Mouse (Mus musculus) C2C12 (cell line): ENCODE data around the gene Cpne4. TPM values are rescaled to one million over a fixed set of nuclear protein-coding genes. Genes with fewer than 3 reads are reported as not detected.

Experiments
- H3K27me3 ChIP-seq: one replicate; pipeline ENCODE4 v1.6.1; 2011; ENCODE audit not compliant: control insufficient read depth, insufficient read depth, insufficient read length
- H3K36me3 ChIP-seq: one replicate; pipeline ENCODE4 v1.6.1; 2011; ENCODE audit not compliant: control insufficient read depth, insufficient read depth
- H3K4me3 ChIP-seq: one replicate; pipeline ENCODE4 v1.5.1; 2011; ENCODE audit warnings: mild to moderate bottlenecking, control low read depth; ENCODE audit not compliant: poor library complexity, insufficient read depth, severe bottlenecking
- H3K79me2 ChIP-seq: one replicate; pipeline ENCODE4 v1.6.1; 2011; ENCODE audit not compliant: control insufficient read depth, insufficient read depth
- H3K79me3 ChIP-seq: one replicate; pipeline ENCODE4 v1.6.1; 2011; ENCODE audit warnings: low read depth, control low read depth
- H3ac ChIP-seq: one replicate; pipeline ENCODE3; 2011; ENCODE audit warnings: low read depth; ENCODE audit not compliant: control insufficient read depth, insufficient read length
- CEBPB ChIP-seq: IDR thresholded peaks from one replicate; pipeline ENCODE4 v1.6.1; 2011; ENCODE audit warnings: low read depth, mild to moderate bottlenecking, control low read depth, moderate library complexity
- CTCF ChIP-seq: IDR thresholded peaks from one replicate; pipeline ENCODE4 v1.5.1; 2011; ENCODE audit not compliant: control insufficient read depth, insufficient read depth, insufficient read length
- FOSL1 ChIP-seq: IDR thresholded peaks from one replicate; pipeline ENCODE4 v1.8.0; 2011; ENCODE audit warnings: mild to moderate bottlenecking, low read length; ENCODE audit not compliant: poor library complexity, insufficient read depth, severe bottlenecking
- MAX ChIP-seq: IDR thresholded peaks from one replicate; pipeline ENCODE4 v1.6.1; 2011; ENCODE audit warnings: mild to moderate bottlenecking, control low read depth
- MYOD1 ChIP-seq: IDR thresholded peaks from one replicate; pipeline ENCODE4 v1.6.1; 2011; ENCODE audit warnings: low read depth; ENCODE audit not compliant: control insufficient read depth, insufficient read length
- MYOG ChIP-seq: IDR thresholded peaks from one replicate; pipeline ENCODE4 v1.6.1; 2011; ENCODE audit not compliant: control insufficient read depth, insufficient read length; ENCODE audit errors: extremely low read depth
- USF1 ChIP-seq: IDR thresholded peaks from one replicate; pipeline ENCODE4 v1.6.1; 2011; ENCODE audit warnings: low read depth, mild to moderate bottlenecking, control low read depth, moderate library complexity
- polyA plus RNA-seq: library from polyadenylated mRNA; unstranded; fragments of >200 nt; fragmentation: generic; extraction: Trizol; gene quantifications from one replicate; pipeline ENCODE4 v1.2.1, GENCODE M21; 2012; ENCODE audit warnings: missing spikeins

Gene Cpne4
- polyA plus RNA-seq, 1 experiment, result not detected

DNA sequence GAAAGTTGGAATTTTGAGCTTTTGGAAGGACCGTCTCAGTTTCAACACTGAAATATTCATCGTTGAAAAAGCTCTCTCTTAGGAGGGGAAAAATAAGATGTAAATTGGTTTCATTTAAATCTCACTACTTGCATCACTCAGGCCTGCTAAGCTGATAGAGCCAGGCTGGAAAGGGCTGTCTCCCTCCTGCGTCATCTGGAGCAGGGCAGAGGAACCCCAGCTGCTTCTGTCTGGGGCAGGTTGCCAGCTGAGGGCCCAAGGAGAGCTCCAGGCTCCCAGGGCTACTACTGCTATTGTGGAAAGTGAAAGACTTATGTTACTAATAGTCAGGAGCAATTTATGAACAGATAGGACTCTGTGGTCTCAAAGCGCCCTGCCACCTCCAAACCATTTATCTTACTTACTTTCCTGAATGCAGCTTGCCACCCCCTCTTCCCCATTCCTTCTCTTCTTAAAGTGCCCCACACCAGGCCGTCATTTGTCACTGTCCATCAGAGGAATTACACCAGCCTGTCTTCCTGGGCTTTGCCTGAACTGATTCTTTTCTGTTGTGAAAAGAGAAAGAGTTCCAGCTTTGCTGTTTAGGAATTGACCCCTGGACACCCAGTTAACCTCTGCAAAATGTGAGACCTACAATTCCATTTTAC is 99.4 kb downstream of the Cpne4 start:
- Histone ChIP-seq H3K79me3 (no peaks in the 10 kb centered on the region), H3K79me2 (no peaks in the 10 kb centered on the region), H3K36me3 (no peaks in the 10 kb centered on the region), H3K4me3 (no peak overlapping the region), H3K27me3 (no peaks in the 10 kb centered on the region), H3ac (no peak overlapping the region)
- TF ChIP-seq CEBPB (no peak), MYOD1 (no peak), USF1 (no peak), FOSL1 (no peak), MYOG (no peak), MAX (no peak), CTCF (no peak)

- TF ChIP-seq FOSL1 (no peak), MAX (no peak), CEBPB (no peak), MYOG (no peak), CTCF (no peak), USF1 (no peak), MYOD1 (no peak)
- Histone ChIP-seq H3K4me3 (no peak overlapping the region), H3K79me2 (no peaks in the 10 kb centered on the region), H3K27me3 (no peaks in the 10 kb centered on the region), H3K79me3 (no peaks in the 10 kb centered on the region), H3ac (no peak overlapping the region), H3K36me3 (no peaks in the 10 kb centered on the region)
These were observed 105.7 kb downstream of the Cpne4 start for GRCm38 (mm10) chr9:104652691-104653261.

DNA sequence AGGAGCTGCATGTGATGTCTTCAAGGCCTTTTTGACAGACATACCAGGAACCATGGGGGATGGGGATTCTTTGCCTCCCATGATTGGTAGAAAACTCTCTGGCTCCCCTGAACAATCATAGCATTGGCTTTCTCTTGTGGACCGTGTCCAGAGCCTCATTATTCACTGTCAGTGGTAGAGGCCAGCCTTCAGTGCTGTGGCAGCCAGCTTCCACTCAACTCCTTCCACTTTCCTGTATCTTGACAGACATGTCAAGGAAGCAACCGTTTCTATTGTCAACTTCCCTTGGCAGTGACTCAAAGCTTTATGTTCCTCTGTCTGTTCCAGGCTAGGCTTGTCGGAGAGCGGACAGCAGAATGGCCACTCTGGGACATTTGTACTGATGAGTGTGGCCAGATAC is 112.7 kb downstream of the Cpne4 start:
- no peaks in the 10 kb centered on the region for H3K79me3 ChIP-seq
- no peaks in the 10 kb centered on the region for H3K79me2 ChIP-seq
- H3K4me3 ChIP-seq, result no peak overlapping the region
- no peak for TF ChIP-seq CTCF
- TF ChIP-seq MYOD1, result no peak
- no peak for TF ChIP-seq MYOG
- TF ChIP-seq FOSL1, result no peak
- no peak for TF ChIP-seq MAX
- no peak for TF ChIP-seq CEBPB
- no peak for TF ChIP-seq USF1
- no peaks in the 10 kb centered on the region for H3K36me3 ChIP-seq
- H3K27me3 ChIP-seq, result no peaks in the 10 kb centered on the region
- no peak overlapping the region for H3ac ChIP-seq

DNA sequence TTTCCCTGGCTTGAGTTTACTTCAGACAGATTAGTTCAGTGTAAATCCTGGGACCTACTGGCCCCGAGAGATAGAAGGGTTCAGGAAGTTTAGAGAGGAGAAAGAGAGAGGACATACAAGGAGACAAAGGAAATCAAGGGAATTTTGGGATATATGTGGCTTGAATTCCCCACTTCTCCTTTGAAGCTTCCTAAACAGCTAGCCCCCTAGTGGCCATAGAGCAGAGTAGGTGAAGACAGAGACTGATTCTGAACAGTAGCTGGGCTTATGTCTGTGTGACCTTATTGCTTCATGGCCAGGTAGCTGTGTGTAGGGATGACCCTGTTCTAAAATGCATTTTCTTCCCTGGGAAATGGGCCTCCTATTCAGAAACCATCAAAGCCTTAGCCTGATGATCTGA is 129.6 kb downstream of the Cpne4 start:
- Histone ChIP-seq H3K79me2 (no peaks in the 10 kb centered on the region), H3K79me3 (no peaks in the 10 kb centered on the region), H3ac (no peak overlapping the region), H3K27me3 (no peaks in the 10 kb centered on the region), H3K4me3 (no peak overlapping the region), H3K36me3 (no peaks in the 10 kb centered on the region)
- TF ChIP-seq CTCF (no peak), FOSL1 (no peak), MYOG (no peak), MYOD1 (no peak), CEBPB (no peak)

DNA sequence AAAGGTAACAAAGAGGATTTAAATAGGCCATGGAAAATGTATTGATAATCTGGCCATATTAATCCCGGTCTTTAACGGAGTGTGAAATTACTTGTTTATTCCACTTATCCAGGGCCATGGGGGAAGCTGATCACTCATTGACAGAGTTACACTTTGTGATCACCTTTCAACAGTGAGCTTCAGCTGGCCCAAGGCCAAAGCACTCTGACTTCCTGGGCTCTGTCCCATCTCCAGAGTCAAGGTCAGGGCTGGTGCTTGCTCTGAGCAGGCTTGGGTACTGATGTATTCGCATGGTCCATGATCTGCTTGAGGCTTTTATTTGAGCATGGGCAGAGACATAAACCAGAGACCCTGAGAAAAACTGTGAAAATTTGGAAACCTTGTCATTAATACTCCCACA is 131.5 kb downstream of the Cpne4 start:
- no peak overlapping the region for H3K4me3 ChIP-seq
- no peak overlapping the region for H3ac ChIP-seq
- TF ChIP-seq FOSL1, result no peak
- no peak for TF ChIP-seq MAX
- no peak for TF ChIP-seq CTCF
- no peak for TF ChIP-seq MYOD1
- TF ChIP-seq CEBPB, result no peak
- TF ChIP-seq USF1, result no peak
- TF ChIP-seq MYOG, result no peak
- no peaks in the 10 kb centered on the region for H3K36me3 ChIP-seq
- no peaks in the 10 kb centered on the region for H3K79me3 ChIP-seq
- no peaks in the 10 kb centered on the region for H3K79me2 ChIP-seq
- no peaks in the 10 kb centered on the region for H3K27me3 ChIP-seq
